Mouse (Mus musculus) adrenal gland, postnatal 36 days (tissue): ENCODE results near the gene Chn2. TPM values are rescaled to one million over a fixed set of nuclear protein-coding genes. Genes with fewer than 3 reads are reported as not detected.

Experiments used
- DNase-seq, 2 experiments: peaks; one replicate each; pipeline ENCODE4 v3.0.0; 2021; ENCODE audit warnings: mixed read lengths in 1 of 2
- total RNA-seq, 2 experiments: library from RNA; stranded (reverse); gene quantifications; 2 replicates each; pipeline ENCODE4 v1.2.3; 2021

Gene Chn2
- total RNA-seq, 2 experiments from 2014 or later = 5.5 to 15.6 TPM

DNA sequence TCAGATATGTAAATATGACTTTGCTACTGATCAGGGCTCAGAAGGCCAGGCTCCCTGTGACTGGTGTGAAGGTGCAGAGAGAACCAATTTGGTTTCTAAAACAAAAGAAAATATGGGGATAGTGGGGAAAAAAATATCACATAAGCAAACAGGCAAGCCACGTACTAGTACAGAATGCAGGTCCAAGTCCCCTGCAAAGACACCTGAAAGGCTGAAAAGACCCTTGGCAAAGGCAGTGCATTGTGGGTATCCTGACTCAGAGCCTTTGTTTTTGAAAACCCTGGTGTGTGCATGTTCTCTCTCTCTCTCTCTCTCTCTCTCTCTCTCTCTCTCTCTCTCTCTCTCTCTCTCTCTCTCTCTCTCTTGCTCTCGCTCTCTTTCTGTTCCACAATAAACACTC is 80.1 kb downstream of the Chn2 start:
- no peak for DNase-seq

DNA sequence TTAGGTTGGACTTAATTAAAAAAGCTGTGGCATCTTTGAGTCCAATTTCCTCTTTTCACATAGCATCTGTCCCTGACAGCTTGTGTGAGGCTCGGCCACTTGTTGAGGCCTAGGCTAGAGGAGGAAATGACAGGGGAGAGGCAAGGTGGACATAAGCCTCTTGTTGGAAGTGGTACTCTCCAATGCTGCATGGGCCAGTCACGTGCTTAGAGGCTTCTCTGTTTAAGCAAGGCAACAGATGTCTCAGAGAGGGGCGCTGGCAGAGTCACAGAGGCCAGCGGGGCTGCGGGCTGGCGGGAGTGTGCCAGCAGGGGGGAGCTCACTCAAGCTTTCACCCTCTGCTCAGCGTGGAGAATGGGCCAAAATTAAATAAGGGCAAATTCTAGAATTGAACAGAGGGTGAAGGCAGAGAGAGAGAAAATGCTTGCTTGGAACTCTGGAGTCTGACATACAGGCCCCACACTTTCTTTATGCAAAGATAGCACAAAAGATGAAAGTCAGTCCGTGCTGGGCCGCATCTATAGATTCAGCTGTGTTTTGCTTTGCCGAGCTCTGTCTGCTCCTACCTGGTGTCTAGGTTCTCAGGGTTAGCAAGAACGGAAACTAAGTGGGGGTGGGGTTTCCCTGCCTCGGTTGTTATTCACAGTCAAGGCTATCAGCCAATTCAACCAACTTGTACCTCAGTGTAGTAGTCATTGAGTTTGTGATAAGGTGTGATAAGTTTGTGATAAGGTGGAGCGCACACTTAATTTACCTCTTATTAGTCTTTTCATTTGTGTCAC is 80.7 kb downstream of the Chn2 start:
- no peak for DNase-seq

DNA sequence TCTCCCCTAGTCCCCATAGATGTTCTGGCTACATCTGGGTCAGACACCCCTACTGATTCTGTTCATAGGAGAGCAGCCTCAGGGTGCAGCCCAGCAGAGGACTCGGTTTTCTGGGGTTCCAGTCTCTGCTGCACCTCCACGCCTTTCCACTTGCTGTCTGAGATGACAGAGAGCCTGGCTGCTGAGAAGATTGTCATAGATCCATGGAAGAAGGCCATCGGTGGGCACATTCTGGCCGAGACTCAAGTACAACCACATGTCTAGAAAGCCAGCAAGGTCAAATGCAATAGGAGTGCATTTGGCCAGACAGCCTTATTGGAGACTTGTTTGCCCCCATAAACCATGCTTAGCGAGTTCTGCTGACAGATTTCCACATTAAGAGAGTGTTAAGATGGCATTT is 81.5 kb downstream of the Chn2 start:
- DNase-seq = peak in 1 of 2 experiments; percentile 10

DNA sequence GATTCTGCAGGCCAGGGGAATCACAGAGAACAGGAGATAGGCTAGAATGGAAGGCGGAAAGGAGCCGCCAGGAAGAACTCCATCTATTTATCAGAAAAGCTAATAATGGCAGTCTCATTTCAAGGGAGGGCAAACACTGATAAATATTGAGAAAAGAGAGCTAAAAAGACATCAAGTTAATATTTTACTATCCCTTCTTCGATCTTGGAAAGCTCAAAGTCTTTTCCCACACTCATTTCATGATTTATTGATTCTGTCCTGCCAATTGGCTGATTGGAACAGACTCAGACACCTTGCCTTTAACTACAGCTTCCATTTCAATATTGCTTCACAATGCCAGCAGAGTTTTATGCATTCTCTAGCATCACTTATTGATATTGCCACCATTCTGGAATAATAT is 85.2 kb downstream of the Chn2 start:
- DNase-seq = no peak

DNA sequence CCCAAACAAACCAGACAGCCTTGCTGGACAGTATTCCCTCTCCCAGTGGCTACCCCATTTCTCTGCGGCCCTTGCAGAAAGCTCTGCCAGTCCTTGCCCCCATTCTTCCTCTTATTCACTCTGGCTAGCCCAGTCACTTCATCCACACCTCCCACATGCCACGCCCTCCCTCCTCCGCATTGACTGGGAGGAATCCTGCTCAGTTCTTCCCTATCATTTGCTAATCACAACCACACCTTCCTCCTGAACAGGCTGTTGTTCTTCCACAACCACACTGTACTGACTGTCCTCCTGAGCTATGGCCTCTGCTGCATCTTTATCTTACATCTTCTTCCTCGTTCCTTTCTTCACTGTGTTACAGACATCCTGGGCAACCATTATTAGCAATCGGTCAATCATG is 86.2 kb downstream of the Chn2 start:
- no peak for DNase-seq

DNA sequence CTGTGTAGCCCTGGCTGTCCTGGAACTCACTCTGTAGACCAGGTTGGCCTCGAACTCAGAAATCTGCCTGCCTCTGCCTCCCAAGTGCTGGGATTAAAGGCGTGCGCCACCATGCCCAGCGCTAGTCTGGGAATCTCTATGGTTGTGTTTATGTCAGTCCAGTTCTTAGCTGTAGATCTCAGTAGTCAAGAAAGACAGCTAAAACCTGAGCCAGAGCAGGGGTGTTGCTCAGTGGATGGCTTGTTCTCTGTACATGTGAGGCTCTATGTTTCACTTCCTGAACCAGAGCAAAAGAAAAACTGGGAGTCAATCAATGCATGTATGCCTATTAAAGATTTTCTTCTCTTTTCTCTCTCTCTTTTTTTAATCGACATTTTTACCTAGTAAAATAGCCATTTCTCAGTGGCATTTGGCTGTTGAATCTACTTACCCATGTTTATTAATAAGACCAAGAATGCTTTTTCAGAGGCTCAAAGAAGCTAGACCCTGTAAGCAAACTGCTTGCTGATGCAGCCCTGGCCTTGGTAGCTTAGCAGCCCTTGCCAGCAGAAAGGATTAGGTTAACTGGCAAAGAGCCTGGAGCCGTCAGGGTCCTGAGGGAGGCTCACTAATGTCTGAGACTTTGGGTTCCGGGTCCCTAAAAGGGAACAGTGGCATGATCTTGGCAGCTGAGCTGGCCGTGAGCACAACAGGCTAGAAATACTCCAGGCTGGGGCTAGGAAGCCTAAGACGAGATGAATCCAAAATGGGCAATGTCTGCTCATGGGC is 87.1 kb downstream of the Chn2 start:
- DNase-seq = peak; percentile 6 to 22

DNA sequence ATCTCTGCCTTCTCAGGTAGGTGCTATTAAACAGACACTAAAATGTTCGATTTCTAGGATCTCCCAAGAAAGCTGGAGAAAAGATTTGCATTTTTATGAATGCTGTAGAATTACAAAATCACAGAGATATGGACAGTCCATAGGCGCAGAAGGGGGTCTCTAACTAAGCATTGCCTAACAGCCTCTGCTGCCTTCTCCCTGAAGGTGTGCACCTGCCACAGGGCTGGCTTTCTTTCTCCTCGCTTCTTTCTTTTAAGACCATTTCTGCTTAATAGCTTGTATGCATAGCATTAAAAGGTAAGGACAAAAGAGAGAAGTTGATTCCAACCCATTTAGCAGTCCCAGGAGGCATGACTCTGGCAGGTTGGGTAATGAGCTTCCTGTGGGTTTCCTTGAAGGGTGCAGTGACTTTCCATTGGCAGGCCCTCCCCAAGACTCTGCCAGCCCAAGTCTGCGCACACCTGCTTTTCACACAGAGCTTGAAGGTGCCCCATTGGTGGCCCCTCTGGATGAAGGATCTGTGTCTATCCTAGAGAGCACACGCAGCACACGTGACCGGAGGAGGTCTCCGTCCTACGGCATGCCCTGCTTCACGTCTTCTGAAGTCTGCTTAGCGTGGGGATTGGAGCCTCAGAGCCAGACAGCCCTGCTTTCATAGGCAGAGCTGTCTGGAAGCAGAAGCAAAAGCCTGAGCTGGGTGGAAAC is 87.8 kb downstream of the Chn2 start:
- no peak for DNase-seq

DNA sequence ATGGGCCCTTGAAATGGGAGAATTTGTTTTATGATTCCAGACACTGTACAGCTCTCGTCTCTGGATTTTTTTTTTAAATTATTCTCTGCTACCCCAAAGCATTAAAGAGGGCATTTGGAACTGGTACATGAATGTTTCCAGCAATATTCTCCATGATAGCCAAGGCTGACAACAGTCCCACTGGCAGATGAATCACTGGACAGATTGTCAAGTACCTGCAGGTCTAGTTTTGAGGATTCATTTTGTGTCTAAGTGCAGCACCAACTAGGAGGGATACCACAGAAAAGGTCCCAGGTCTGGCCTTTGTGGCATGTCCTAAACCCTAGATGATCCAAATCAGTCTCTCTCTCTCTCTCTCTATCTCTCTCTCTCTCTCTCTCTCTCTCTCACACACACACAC is 89.3 kb downstream of the Chn2 start:
- DNase-seq = no peak

DNA sequence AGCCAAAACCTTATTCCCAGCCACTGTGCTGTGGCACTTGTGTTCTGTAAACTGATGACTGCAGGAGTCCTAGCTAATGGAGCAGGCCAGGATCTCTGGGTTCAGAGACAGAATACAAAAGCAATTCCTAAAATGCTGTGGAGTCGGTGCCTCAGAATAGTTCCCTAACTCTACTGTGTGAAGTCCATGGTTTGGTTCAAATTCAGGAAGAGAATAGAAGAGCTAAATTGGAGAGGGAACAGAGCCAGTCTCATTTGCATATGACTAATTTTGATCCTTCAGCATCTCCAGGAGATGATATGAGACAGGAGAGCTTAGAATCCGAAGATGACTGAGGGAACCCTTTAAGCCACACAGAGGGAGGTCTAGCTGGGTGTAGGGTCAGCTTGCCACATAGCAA is 90.2 kb downstream of the Chn2 start:
- DNase-seq = no peak

DNA sequence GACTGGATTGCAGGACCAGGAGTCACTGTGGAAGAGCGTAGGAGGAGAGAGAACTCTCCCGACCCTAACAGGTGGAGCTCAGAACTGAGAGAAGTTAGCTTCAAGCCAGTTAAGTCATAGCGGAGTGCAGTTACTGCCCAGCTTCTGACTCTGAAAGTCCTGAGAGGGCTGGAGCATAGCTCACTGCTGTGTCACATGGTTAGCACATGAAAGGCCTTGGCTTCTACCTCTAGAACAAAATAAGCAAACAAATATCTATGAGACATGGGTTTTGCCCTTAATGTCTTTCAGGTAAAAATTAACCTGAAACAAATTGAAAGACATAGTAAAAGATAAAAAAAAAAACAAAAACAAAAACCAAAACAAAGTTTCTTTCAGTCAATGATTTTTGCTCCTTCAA is 91.5 kb downstream of the Chn2 start:
- no peak for DNase-seq

DNA sequence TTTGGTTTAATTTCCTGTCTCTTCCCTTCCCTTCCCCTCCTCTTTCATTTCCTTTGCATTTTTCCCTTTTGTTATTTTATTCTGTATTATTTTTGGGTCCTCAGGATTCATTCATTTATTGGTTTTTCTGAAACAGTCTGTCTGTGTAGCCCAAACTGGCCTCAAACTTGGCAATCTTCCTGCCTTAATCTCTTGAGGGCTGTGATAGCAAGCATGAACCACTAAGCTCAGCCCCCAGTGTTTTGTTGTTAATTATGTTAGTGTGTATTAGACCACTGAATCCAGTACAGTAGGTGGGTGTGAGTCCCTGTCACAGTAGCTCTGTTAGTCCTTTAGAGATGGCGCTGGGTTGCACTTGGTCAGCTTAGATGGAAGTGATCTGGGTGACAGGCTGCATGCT is 93.2 kb downstream of the Chn2 start:
- DNase-seq = no peak

DNA sequence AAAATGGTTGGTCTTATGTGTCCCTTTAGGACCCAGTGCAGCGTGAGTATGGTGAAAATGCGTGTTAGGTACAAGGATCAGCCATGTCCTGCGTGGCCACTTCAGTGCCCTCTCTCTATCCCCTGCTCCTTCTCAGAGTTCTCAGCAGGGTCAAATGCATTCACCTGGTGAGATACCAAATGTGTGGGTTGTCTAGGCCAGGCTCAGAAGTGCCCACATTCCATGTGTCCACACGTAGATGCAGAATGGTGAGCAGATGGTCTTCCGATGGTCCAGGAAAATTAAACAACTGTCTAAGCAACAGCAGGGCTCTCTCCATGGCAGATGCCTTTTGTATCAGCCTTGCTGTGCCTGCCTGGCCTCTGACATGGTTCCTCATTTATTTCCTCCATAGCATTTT is 93.9 kb downstream of the Chn2 start:
- DNase-seq = no peak

DNA sequence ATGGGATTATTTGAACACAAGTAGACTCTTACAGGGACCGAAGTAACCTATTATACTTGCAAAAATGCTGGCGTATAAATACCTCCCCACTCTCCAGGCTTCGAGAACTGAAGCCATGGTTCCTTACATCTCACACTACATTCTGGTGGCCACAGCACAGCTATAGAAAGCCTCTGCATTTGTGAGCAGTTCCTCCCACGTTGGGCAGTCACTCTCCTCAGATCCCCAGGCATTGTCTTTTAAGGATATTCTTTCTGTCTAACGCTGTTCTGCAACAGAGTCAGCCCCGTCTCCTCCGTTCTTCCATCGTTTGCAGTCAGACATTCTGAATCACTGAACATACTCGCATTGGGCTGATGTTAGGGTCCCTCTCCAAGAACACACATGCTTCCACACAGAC is 98.8 kb downstream of the Chn2 start:
- DNase-seq = no peak

DNA sequence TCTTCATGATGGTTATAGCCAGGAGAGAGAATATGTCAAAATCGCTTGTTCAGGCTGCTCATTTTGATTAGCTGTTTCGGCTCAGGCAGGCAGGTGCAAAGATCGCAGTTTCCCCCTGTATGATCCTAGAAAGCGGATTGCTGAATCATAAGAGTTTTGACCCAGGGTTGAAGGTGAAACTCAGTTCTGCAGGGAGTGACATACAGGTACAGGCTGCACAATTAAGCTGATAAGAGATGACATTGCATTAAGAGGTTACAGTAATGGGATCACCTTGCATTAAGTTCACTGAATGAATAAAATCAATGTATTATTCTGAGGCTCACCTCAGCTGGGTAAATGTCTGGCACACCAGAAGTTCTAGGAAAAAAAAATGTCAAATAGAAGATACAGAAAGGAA is 101.1 kb downstream of the Chn2 start:
- DNase-seq = no peak

DNA sequence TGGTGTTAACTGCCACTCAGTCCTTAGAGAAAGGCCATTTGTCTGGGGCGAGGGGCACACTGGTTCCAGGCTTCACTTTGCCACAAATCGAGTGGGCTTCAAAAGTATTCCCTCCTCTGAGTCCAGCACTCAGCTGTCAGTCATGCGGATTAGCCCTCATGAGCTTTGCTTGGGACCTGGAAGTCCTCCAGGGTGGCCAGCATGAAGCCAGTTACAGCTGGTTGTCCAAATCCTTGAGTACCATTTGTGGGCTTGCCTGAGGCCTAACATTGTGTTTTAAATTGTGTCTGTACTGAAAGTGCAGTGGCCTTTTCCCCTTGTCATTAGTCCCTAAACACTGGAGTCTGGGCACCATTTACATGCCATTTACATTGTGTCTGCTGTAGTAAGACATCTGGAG is 101.8 kb downstream of the Chn2 start:
- DNase-seq = no peak

DNA sequence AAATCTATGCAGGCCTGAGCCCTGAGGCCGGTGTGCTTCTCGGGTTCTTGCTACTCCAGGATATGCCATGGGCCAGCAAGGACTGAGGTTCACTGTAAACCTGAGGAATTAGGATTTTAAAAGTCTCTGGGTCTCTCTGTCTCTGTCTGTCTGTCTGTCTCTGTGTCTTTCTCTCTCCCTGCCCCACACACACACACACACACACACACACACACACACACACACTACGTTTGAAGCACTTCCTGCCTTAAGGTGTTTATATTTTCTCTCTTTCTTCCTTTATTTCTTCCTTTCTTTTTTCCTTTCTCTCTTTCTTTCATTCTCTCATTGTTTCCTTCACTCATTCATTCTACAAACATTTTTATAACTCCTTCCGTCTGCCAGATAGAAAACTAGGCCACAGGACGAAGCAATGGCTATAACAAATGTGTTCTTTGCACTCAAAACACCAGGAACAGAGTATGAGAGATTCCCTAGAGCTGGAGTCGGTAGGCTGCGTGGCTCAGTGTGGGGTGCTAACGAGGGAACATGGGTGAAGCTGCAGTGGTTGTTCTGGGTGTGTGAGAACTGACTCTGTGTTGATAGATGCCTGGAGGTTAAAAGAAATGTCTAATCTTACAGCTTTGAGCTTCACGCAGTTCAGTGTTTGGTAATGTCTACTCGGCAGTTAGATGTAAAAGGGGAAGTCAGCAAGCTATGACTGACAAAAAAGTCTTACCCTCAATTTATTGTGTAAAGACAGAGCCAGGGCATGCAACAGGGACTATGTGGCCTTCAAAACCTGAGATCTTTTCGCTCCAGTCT is 103.7 kb downstream of the Chn2 start:
- no peak for DNase-seq

DNA sequence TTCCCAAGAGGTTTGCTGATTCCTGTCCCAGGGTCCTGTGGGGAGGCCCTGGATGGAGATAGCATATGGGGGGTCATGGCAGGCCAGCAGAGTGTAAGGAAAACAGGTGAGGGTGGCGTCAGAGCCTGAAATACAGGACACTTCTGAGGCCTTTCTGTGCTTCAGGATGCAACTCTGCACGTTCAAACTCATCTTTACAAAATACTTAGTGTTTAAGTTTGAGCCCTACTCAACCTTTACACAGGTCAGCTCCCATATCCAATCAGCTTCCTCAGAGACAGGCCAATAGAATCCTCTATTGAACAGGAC is 104.3 kb downstream of the Chn2 start:
- no peak for DNase-seq

DNA sequence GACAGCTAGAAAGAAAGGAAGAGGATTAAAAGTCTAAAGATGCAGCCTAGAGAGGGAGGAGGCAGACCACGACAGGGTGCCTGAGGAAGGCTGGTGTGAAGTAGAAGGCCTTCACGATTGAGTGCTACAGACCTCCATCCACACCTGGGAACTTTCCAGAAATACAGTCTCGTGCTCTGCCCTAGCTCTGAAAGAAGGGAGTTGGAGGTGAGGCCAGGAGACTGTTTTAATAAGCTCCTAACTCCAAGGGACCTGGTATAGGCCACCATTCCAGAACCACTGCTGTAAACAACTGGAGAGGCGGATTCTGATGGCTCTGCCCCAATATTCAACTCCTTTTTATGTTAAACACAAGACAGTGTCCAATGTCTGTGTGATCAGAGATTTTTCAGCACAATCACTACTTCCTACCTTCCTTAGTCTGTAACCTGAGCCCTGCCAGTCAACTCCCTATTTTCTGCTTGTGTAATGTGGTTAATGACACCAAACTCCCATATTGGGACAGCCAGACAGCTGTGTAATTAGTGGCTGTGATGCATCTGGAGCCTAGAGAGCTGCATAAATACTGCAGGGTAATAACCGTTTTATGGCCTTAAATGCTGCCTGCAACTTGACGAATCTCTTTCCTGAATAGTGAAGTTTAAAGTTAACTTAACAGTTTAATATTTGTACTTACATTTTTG is 109.6 kb downstream of the Chn2 start:
- DNase-seq = no peak

DNA sequence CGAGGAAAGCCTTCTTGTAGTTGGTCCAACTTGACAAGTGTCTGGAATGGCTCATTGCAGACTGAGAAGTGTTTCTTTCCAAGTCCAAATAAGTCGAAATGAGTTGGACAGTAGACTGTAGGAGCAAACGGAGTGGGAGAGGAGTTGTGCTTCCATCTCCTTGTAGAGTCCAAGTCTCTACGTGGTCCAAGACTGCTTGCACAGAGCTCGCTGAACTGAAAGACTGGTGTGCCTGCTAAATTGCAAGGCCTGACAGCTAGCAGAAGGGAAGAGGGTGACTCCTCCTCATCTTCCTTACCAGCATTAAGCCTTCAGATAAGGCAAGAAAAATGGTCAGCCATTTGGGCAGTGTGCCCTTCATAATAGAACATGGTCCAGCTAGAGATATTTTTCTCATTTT is 111.5 kb downstream of the Chn2 start:
- no peak for DNase-seq

DNA sequence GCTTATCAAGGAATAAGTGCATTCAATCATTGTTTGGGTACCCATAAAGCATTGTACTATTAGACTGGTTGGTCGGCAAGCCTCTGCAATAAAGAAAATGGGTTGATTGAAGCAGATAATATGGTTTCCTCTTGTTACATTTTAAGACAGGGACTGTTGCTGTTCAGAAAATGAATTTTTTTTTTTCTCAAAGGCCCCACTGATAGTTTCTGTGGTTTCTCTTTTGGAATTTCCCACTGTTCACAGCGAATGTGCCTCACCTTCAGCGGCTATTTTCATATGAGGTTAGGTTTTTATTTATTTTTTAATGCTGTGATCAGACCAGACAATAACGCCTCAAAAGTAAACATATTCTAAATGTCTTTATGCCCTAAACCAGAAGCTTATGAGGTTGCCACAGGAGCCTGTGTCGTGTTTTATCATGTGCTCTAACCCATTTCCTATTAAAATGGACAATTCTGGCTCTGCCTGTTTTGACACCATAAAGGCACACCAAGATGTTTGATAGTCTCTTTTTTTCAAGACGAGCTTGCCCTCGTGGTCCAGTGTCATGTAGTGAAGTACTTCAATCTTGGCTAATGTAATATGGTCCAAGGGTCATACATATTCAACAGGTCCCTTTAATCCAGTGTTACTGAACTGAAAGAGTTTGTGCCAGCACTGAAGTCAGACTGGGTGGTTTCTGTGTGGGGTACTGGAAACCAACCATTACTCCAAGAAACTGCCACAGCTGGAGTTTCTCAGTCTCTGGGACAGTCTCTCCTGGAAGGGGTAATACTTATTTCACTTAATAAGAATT is 112.3 kb downstream of the Chn2 start:
- DNase-seq = no peak

DNA sequence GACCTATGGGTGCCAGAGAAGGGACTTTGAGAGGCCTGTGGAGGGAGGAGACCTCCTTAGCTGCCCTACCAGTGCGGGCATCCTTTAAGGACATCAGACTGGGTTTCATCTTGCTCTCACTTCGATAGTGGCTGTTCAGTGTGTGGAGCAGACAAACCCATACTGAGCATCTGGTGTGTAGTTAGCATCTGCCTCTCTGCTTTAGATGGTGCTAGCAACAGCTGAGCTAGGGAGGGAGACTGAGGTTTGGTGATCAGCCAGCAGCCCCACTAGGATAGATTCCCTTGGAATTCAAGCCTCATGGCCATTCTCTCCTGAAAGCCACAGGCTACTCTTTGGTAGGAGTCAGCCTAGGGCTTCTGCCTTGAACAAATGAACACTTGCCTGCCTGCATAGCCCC is 117.7 kb downstream of the Chn2 start:
- DNase-seq = no peak
